Comparison of ENCODE assay signal across 22 mouse cellular contexts in the genomic region with DNA sequence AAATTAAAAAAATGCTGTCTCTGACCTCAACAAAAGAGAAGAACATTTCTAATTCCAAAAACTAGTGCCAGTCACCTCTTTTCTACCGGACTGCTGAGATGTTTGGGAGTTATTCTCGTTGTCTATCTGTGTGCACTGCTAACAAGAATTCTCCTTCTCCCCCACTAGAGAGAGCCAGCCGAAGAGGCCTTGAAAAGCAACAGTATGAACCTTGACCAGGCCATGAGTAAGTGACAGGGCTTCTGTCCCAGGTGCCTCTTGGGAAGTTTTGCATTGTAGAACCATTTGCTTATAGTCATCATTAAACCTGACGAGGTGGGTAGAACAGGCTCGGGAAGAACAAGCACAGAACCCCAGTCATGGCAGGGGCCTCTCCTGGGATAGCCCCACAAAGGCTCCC. TPM values are rescaled to one million over a fixed set of nuclear protein-coding genes. Genes with fewer than 3 reads are reported as not detected.
"Had no signal": no experiment of that assay in that cellular context is flagged by ENCODE, and none has a peak within 500 bp of the region (broad histone marks: within the 10 kb centered on the region; RNA-seq: fewer than 3 reads in every experiment).

No protein-coding gene starts in this region.

- H3K4me1 ChIP-seq: lung, embryonic 15.5 days; midbrain, embryonic 13.5 days; midbrain, embryonic 15.5 days; neural tube, embryonic 12.5 days; stomach, embryonic 15.5 days had no signal

- H3K4me3 ChIP-seq: lung, embryonic 15.5 days; megakaryocyte, embryonic 14.5 days; midbrain, embryonic 13.5 days; midbrain, embryonic 15.5 days; neural tube, embryonic 12.5 days; stomach, embryonic 15.5 days had no signal

- DNase-seq: lung, adult 2 months; lung, postnatal 14 days; lung, postnatal 36 days; right cerebral cortex, postnatal 14 days; thymus, adult 2 months; thymus, postnatal 25 days; thymus, postnatal 4 days had no signal

- H3K9ac ChIP-seq: lung, embryonic 15.5 days; midbrain, embryonic 13.5 days; midbrain, embryonic 15.5 days; neural tube, embryonic 12.5 days; stomach, embryonic 15.5 days had no signal

- H3K27me3 ChIP-seq: lung, embryonic 15.5 days; megakaryocyte, embryonic 14.5 days; midbrain, embryonic 13.5 days; midbrain, embryonic 15.5 days; neural tube, embryonic 12.5 days; stomach, embryonic 15.5 days had no signal

- H3K4me2 ChIP-seq: lung, embryonic 15.5 days; midbrain, embryonic 11.5 days; midbrain, embryonic 13.5 days; midbrain, embryonic 15.5 days; neural tube, embryonic 12.5 days; stomach, embryonic 15.5 days had no signal

- ATAC-seq: lung, postnatal 0 days; midbrain, embryonic 13.5 days; midbrain, embryonic 15.5 days had no signal

- H3K9me3 ChIP-seq: lung, embryonic 15.5 days; megakaryocyte, embryonic 14.5 days; midbrain, embryonic 13.5 days; midbrain, embryonic 15.5 days; neural tube, embryonic 12.5 days; stomach, embryonic 15.5 days had no signal

- H3K27ac ChIP-seq: lung, embryonic 15.5 days; macrophage; midbrain, embryonic 13.5 days; midbrain, embryonic 15.5 days; neural tube, embryonic 12.5 days; stomach, embryonic 15.5 days; stomach, postnatal 0 days had no signal

RNA-seq across cellular contexts. Expression of a gene that starts 59.3 kb away (rescaled TPM):
- total RNA-seq: midbrain, postnatal 0 days; monocyte, adult 5-6 weeks had no signal
- polyA plus RNA-seq: lung, postnatal 0 days; macrophage; midbrain, embryonic 13.5 days; midbrain, embryonic 15.5 days; midbrain, postnatal 0 days; neural tube, embryonic 14.5 days; stomach, postnatal 0 days; testis, adult 2 months; urinary bladder, adult 2 months had no signal
